Mouse (Mus musculus) liver, postnatal 0 days (tissue): ENCODE results near the gene Ctnnd1. TPM values are rescaled to one million over a fixed set of nuclear protein-coding genes. Genes with fewer than 3 reads are reported as not detected.

Experiments
- ATAC-seq: fragments of 200-750 bp; cut with Nextera tagmentation; 2 replicates; pipeline ENCODE4 v1.8.0; 2017; ENCODE audit warnings: mild to moderate bottlenecking, moderate library complexity
- DNase-seq: peaks from one replicate; pipeline ENCODE4 v3.0.0-alpha.2; 2016
- H3K27ac ChIP-seq: fragments of 300-500 bp; sonication (generic); 2 replicates; pipeline ENCODE4 v1.5.1; 2014; ENCODE audit warnings: antibody characterized with exemption, moderate library complexity, mild to moderate bottlenecking, low read depth
- H3K27me3 ChIP-seq: fragments of 300-500 bp; sonication (generic); 2 replicates; pipeline ENCODE4 v1.6.1; 2014; ENCODE audit warnings: low read length, control low read depth, mixed read lengths; ENCODE audit not compliant: insufficient read depth
- H3K36me3 ChIP-seq: fragments of 300-500 bp; sonication (generic); replicated peaks from 2 replicates; pipeline ENCODE4 v1.6.1; 2014; ENCODE audit warnings: mild to moderate bottlenecking, control low read depth, low read length, moderate library complexity, mixed read lengths; ENCODE audit not compliant: insufficient read depth
- H3K4me1 ChIP-seq: fragments of 300-500 bp; sonication (generic); 2 replicates; pipeline ENCODE4 v1.6.1; 2014; ENCODE audit warnings: antibody characterized with exemption, mild to moderate bottlenecking, control low read depth; ENCODE audit not compliant: insufficient read depth
- H3K4me2 ChIP-seq: fragments of 300-500 bp; sonication (generic); 2 replicates; pipeline ENCODE4 v1.6.1; 2014; ENCODE audit warnings: low read depth, mild to moderate bottlenecking, low read length, moderate library complexity, mixed read lengths
- H3K4me3 ChIP-seq: fragments of 300-500 bp; sonication (generic); 2 replicates; pipeline ENCODE4 v1.5.1; 2014; ENCODE audit warnings: low read depth, low read length
- H3K9ac ChIP-seq: fragments of 300-500 bp; sonication (generic); replicated peaks from 2 replicates; pipeline ENCODE4 v1.6.1; 2014; ENCODE audit warnings: mild to moderate bottlenecking, moderate library complexity
- H3K9me3 ChIP-seq: fragments of 300-500 bp; sonication (generic); 2 replicates; pipeline ENCODE4 v1.6.1; 2016; ENCODE audit warnings: mild to moderate bottlenecking, control low read depth, low read length, mixed read lengths
- CTCF ChIP-seq: sonication (generic); IDR thresholded peaks from 2 replicates; pipeline ENCODE4 v1.5.1; 2016; ENCODE audit warnings: antibody characterized with exemption, low read depth
- EP300 ChIP-seq: IDR thresholded peaks from 2 replicates; pipeline ENCODE4 v1.6.1; 2016; ENCODE audit warnings: antibody characterized with exemption, low read depth, mild to moderate bottlenecking
- WGBS: fragments of 180-500 bp; shearing (Covaris S2); extraction: QIAGEN DNeasy Blood & Tissue Kit; methylation state at CpG from one replicate; pipeline ENCODE4 v1.1.7; 2014; ENCODE audit not compliant: insufficient replicate concordance; 5-methylcytosine and 5-hydroxymethylcytosine counted together
- polyA plus RNA-seq: library from polyadenylated mRNA; unstranded; fragments of >200 nt; fragmentation: Nextera tagmentation; extraction: Ambion mirVana; gene quantifications from 2 replicates; pipeline ENCODE4 v1.2.1, GENCODE M21; 2015

Gene Ctnnd1
- polyA plus RNA-seq, 1 experiment from 2014 or later: 9.0 TPM

DNA sequence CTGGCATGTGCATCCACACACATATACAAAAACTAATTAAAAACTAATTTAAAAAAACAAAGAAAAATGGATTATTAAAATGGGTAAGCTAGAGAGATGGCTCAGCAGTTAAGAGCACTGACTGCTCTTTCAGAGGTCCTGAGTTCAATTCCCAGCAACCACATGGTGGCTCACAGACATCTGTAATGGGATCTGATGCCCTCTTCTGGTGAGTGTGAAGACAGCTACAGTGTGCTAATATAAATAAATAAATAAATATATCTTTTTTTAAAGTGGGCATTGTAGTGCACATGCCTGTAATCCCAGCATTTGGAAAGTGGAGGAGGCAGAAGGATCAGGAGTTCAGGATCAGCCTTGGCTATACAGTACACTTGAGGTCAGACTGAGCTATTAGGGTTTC, 2.8 kb upstream of the Ctnnd1 start:
- no peaks in the 10 kb centered on the region for H3K27me3 ChIP-seq
- H3K36me3 ChIP-seq: no peaks in the 10 kb centered on the region
- ATAC-seq (no peak), DNase-seq (no peak)
- 0 out of 2 replicates have a peak, but pooled peaks cover 4% of the 10 kb centered on the region for H3K4me1 ChIP-seq
- TF ChIP-seq CTCF: peak; percentile 55
- TF ChIP-seq EP300: no peak
- H3K4me3 ChIP-seq: no peak overlapping the region
- no peak overlapping the region for H3K4me2 ChIP-seq
- no peak overlapping the region for H3K9ac ChIP-seq
- no peak overlapping the region for H3K27ac ChIP-seq
- H3K9me3 ChIP-seq: no peaks in the 10 kb centered on the region

DNA sequence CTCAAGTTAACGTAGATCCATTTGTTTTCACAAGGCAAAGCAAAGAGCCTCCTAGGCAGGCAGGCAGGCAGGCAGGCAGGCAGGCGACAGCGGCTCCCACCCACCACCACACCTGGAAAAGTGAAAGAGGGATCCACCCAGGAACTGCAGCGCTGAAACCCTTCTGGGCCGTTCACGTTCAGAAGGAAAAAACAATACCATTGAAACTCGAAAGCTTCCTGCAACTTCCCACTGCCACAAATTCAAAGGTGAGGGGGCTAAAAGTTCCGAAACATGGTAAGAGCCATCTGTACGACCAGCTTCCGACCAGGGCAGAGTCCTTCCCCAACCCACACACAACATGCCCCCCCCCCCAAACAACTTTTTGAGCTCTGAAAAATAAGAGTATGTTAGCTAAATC, 891 bp downstream of the Ctnnd1 start:
- peak overlapping the region; percentile 96 for H3K27ac ChIP-seq
- ATAC-seq (0 out of 2 replicates have a peak, but pooled peaks have one; percentile 35), DNase-seq (peak; percentile 51)
- TF ChIP-seq EP300: no peak
- TF ChIP-seq CTCF: no peak
- H3K4me3 ChIP-seq: peak overlapping the region; percentile 73
- H3K4me2 ChIP-seq: peak overlapping the region; percentile 74
- whole genome bisulfite sequencing: 1% methylated on average over 10 of the region's 10 CpGs
- H3K9me3 ChIP-seq: no peaks in the 10 kb centered on the region
- no peaks in the 10 kb centered on the region for H3K36me3 ChIP-seq
- no peaks in the 10 kb centered on the region for H3K27me3 ChIP-seq
- peak overlapping the region; percentile 85 for H3K9ac ChIP-seq
- peaks cover 23% of the 10 kb centered on the region for H3K4me1 ChIP-seq

DNA sequence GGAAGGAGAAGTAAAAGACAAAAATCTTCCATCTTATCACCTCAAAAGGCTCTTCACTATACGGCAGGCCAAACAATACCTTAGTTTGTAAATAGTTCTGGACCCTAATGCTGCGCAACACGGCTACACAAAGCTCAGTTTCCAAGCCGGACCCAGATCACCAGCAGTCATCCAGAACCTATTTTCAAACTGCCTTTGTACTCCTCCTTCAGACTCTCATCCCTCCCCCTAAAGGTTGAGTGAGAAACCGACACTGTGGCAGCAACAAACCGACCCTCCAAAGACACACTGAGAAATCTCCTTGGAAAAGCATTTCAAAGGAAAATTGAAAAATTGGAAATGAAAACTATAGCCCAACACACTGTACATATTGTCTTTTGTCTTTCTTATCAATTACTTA, 2.2 kb downstream of the Ctnnd1 start:
- H3K9me3 ChIP-seq: no peaks in the 10 kb centered on the region
- peak overlapping the region; percentile 52 for H3K9ac ChIP-seq
- TF ChIP-seq CTCF (0 out of 2 replicates have a peak, but pooled peaks have one; percentile 16), EP300 (no peak)
- no peaks in the 10 kb centered on the region for H3K27me3 ChIP-seq
- DNase-seq: no peak
- no peak for ATAC-seq
- H3K4me2 ChIP-seq: peak overlapping the region; percentile 74
- peaks cover 29% of the 10 kb centered on the region for H3K4me1 ChIP-seq
- 0 out of 2 replicates have a peak overlapping the region, but pooled peaks have one; percentile 11 for H3K27ac ChIP-seq
- no peaks in the 10 kb centered on the region for H3K36me3 ChIP-seq
- WGBS: 40% methylated on average over 6 of the region's 6 CpGs
- H3K4me3 ChIP-seq: peak overlapping the region; percentile 73

DNA sequence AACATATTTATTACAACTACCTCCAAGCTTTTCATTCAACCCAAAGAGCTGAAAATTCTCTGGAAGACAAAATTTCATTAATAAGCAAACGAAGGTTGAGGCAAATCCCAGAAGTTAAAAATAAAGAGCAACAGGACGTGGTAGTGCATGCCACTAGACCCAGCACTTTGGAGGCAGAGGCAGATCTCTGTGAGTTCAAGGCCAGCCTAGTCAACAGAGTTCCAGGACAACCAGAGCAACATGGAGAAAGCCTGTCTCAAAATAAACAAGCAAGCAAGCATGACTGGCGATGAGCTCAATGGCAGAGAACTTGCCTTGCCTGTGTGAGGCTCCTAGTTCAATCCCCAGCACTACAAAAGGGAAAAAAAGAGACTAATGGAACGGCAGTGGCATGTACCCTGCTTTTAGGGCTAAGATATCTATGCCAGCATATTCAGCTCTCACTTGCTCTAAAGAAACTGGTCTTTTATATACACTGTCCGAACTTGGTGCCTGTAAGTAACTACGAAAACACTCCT, 3.5 kb downstream of the Ctnnd1 start:
- H3K4me1 ChIP-seq: peaks cover 35% of the 10 kb centered on the region
- no peaks in the 10 kb centered on the region for H3K9me3 ChIP-seq
- TF ChIP-seq EP300: no peak
- TF ChIP-seq CTCF: no peak
- no peaks in the 10 kb centered on the region for H3K36me3 ChIP-seq
- peak overlapping the region; percentile 74 for H3K4me2 ChIP-seq
- no peak overlapping the region for H3K9ac ChIP-seq
- no peak for DNase-seq
- H3K4me3 ChIP-seq: no peak overlapping the region
- ATAC-seq: no peak
- 0 out of 2 replicates have a peak overlapping the region, but pooled peaks have one; percentile 12 for H3K27ac ChIP-seq
- H3K27me3 ChIP-seq: no peaks in the 10 kb centered on the region
- 77% methylated on average over 6 of the region's 6 CpGs for WGBS

DNA sequence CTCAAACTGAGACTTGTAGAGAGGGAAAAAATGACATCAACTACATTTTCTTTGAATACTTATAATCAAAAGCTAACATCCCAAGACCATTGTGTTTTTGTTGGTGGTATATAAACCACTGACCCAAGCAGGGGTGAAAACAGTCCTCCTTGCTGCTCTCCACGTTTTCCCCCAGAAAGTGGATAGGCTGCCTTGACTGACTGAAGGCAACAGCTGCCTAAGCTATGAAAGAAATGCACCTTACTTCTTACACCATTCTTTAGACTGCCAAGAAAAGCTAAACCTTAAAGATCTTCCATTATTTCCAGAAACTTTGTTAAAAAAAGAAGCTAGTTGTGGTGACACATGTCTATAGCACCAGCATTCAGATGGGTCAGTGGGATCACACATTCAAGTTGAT, 4.4 kb downstream of the Ctnnd1 start:
- Histone ChIP-seq H3K4me2 (peak overlapping the region; percentile 7; the same call in 1 of the 2 replicates), H3K4me3 (no peak overlapping the region), H3K4me1 (peaks cover 40% of the 10 kb centered on the region), H3K36me3 (no peaks in the 10 kb centered on the region), H3K27ac (0 out of 2 replicates have a peak overlapping the region, but pooled peaks have one; percentile 11), H3K9me3 (no peaks in the 10 kb centered on the region), H3K9ac (no peak overlapping the region), H3K27me3 (no peaks in the 10 kb centered on the region)
- WGBS: 47% methylated on average over 1 of the region's 1 CpGs
- DNase-seq (no peak), ATAC-seq (no peak)
- TF ChIP-seq CTCF (no peak), EP300 (no peak)

DNA sequence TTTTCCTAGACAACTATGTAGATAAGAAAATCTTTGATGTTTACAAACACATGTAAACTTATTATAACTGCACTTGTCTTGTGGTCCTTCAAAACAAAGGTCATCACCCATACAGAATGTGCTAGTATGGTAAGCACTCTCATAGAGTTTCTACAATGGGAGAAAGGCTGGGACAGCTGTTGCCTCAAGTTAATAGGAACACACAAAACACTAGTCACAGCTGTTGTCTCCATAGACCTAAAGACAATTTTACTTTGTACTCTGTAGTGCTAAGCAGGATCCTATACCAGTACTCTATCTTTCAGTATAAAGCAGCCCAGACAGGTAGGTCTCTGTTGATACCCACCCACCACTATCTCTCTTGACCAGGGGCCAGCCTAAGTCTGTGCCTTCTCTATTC, 9.7 kb downstream of the Ctnnd1 start:
- H3K9me3 ChIP-seq: no peaks in the 10 kb centered on the region
- DNase-seq (no peak), ATAC-seq (no peak)
- H3K4me1 ChIP-seq: peaks cover 51% of the 10 kb centered on the region
- H3K27me3 ChIP-seq: no peaks in the 10 kb centered on the region
- no peak overlapping the region for H3K4me3 ChIP-seq
- H3K4me2 ChIP-seq: no peak overlapping the region
- H3K9ac ChIP-seq: no peak overlapping the region
- TF ChIP-seq EP300: no peak
- no peak for TF ChIP-seq CTCF
- no peak overlapping the region for H3K27ac ChIP-seq
- H3K36me3 ChIP-seq: no peaks in the 10 kb centered on the region
